Mouse (Mus musculus) heart, adult 2 months (tissue): Measurements from ENCODE around the gene Il1r1.

Experiments
- CTCF ChIP-seq: fragments of 200-600 bp; IDR thresholded peaks from 2 replicates; pipeline ENCODE4 v1.8.1; 2022; ENCODE audit warnings: antibody characterized with exemption, mild to moderate bottlenecking, moderate library complexity
- POLR2A ChIP-seq: fragments of 200-500 bp; IDR thresholded peaks from 2 replicates; pipeline ENCODE4 v1.6.1; 2011; ENCODE audit warnings: mild to moderate bottlenecking, low read depth, low read length, control low read depth; ENCODE audit not compliant: insufficient read depth

GRCm38 (mm10) chr1:40324955-40325702, 100.2 kb downstream of the Il1r1 start:
- TF ChIP-seq POLR2A, result no peak
- TF ChIP-seq CTCF, result no peak
